Mouse (Mus musculus): ENCODE data around the gene Cadm1. TPM values are rescaled to one million over a fixed set of nuclear protein-coding genes. Genes with fewer than 3 reads are reported as not detected.

The Cadm1 gene
- polyA plus RNA-seq, 1 experiment from 2014 or later, result 155 TPM

- H3K27ac ChIP-seq (replicated peaks), result no peak overlapping the region
- H3K4me1 ChIP-seq (replicated peaks), result peaks cover 71% of the 10 kb centered on the region
- H3K9ac ChIP-seq, result no peak overlapping the region
- H3K4me2 ChIP-seq, result no peak overlapping the region
- no peaks in the 10 kb centered on the region for H3K36me3 ChIP-seq
- no peak overlapping the region for H3K4me3 ChIP-seq
- no peaks in the 10 kb centered on the region for H3K9me3 ChIP-seq
- no peaks in the 10 kb centered on the region for H3K27me3 ChIP-seq
- WGBS, result 61% methylated on average over 4 of the region's 4 CpGs
- ATAC-seq (ENCODE audit: low read depth), result no peak
Measured at GRCm38 (mm10) chr9:47616391-47616790, 86.4 kb downstream of the Cadm1 start.

- no peak overlapping the region for H3K4me3 ChIP-seq
- ATAC-seq (ENCODE audit: low read depth), result no peak
- H3K4me2 ChIP-seq, result no peak overlapping the region
- WGBS, result 73% methylated on average over 8 of the region's 8 CpGs
- H3K4me1 ChIP-seq (replicated peaks), result peaks cover 82% of the 10 kb centered on the region
- H3K9ac ChIP-seq, result no peak overlapping the region
- no peaks in the 10 kb centered on the region for H3K27me3 ChIP-seq
- H3K36me3 ChIP-seq, result no peaks in the 10 kb centered on the region
- H3K27ac ChIP-seq (replicated peaks), result no peak overlapping the region
- no peaks in the 10 kb centered on the region for H3K9me3 ChIP-seq
Measured at GRCm38 (mm10) chr9:47619501-47620029, 89.6 kb downstream of the Cadm1 start.

- no peak overlapping the region for H3K9ac ChIP-seq
- H3K27ac ChIP-seq (replicated peaks), result peak overlapping the region; percentile 23; the same call in 1 of the 2 replicates
- H3K9me3 ChIP-seq, result no peaks in the 10 kb centered on the region
- WGBS, result 35% methylated on average over 12 of the region's 12 CpGs
- no peak for ATAC-seq (ENCODE audit: low read depth)
- no peak overlapping the region for H3K4me2 ChIP-seq
- H3K27me3 ChIP-seq, result no peaks in the 10 kb centered on the region
- no peaks in the 10 kb centered on the region for H3K36me3 ChIP-seq
- peaks cover 58% of the 10 kb centered on the region for H3K4me1 ChIP-seq (replicated peaks)
- no peak overlapping the region for H3K4me3 ChIP-seq
Measured at GRCm38 (mm10) chr9:47623447-47624445, 93.8 kb downstream of the Cadm1 start.

GRCm38 (mm10) chr9:47624565-47625520 is 94.9 kb downstream of the Cadm1 start:
- Histone ChIP-seq H3K27ac (replicated peaks) (0 out of 2 replicates have a peak overlapping the region, but pooled peaks have one; percentile 14), H3K4me1 (replicated peaks) (peaks cover 52% of the 10 kb centered on the region), H3K4me3 (no peak overlapping the region), H3K27me3 (no peaks in the 10 kb centered on the region), H3K4me2 (no peak overlapping the region), H3K36me3 (no peaks in the 10 kb centered on the region), H3K9ac (no peak overlapping the region), H3K9me3 (no peaks in the 10 kb centered on the region)
- 79% methylated on average over 17 of the region's 17 CpGs for WGBS
- peak; percentile 76 for ATAC-seq (ENCODE audit: low read depth)

GRCm38 (mm10) chr9:47625621-47626210 is 95.7 kb downstream of the Cadm1 start:
- Histone ChIP-seq H3K4me2 (no peak overlapping the region), H3K4me3 (no peak overlapping the region), H3K27ac (replicated peaks) (no peak overlapping the region), H3K36me3 (no peaks in the 10 kb centered on the region), H3K9me3 (no peaks in the 10 kb centered on the region), H3K27me3 (no peaks in the 10 kb centered on the region), H3K9ac (no peak overlapping the region), H3K4me1 (replicated peaks) (peaks cover 52% of the 10 kb centered on the region)
- 85% methylated on average over 7 of the region's 7 CpGs for WGBS
- ATAC-seq (ENCODE audit: low read depth), result no peak

GRCm38 (mm10) chr9:47627966-47628365 is 98.0 kb downstream of the Cadm1 start:
- Histone ChIP-seq H3K4me1 (replicated peaks) (peaks cover 37% of the 10 kb centered on the region), H3K4me3 (no peak overlapping the region), H3K27ac (replicated peaks) (no peak overlapping the region), H3K27me3 (no peaks in the 10 kb centered on the region), H3K9me3 (no peaks in the 10 kb centered on the region), H3K36me3 (no peaks in the 10 kb centered on the region), H3K4me2 (no peak overlapping the region), H3K9ac (no peak overlapping the region)
- 96% methylated on average over 2 of the region's 2 CpGs for WGBS
- no peak for ATAC-seq (ENCODE audit: low read depth)

GRCm38 (mm10) chr9:47628550-47628949 is 98.6 kb downstream of the Cadm1 start:
- H3K4me1 ChIP-seq (replicated peaks), result peaks cover 31% of the 10 kb centered on the region
- ATAC-seq (ENCODE audit: low read depth), result no peak
- no peaks in the 10 kb centered on the region for H3K36me3 ChIP-seq
- 96% methylated on average over 1 of the region's 1 CpGs for WGBS
- no peaks in the 10 kb centered on the region for H3K27me3 ChIP-seq
- H3K4me2 ChIP-seq, result no peak overlapping the region
- H3K4me3 ChIP-seq, result no peak overlapping the region
- H3K9me3 ChIP-seq, result no peaks in the 10 kb centered on the region
- H3K9ac ChIP-seq, result no peak overlapping the region
- H3K27ac ChIP-seq (replicated peaks), result no peak overlapping the region

GRCm38 (mm10) chr9:47634695-47635094 is 104.7 kb downstream of the Cadm1 start:
- peaks cover 21% of the 10 kb centered on the region for H3K4me1 ChIP-seq (replicated peaks)
- H3K9me3 ChIP-seq, result no peaks in the 10 kb centered on the region
- ATAC-seq (ENCODE audit: low read depth), result no peak
- no peak overlapping the region for H3K4me3 ChIP-seq
- no peaks in the 10 kb centered on the region for H3K36me3 ChIP-seq
- H3K27ac ChIP-seq (replicated peaks), result no peak overlapping the region
- H3K27me3 ChIP-seq, result no peaks in the 10 kb centered on the region
- no peak overlapping the region for H3K9ac ChIP-seq
- 86% methylated on average over 3 of the region's 3 CpGs for WGBS
- H3K4me2 ChIP-seq, result no peak overlapping the region

GRCm38 (mm10) chr9:47642663-47643062 is 112.7 kb downstream of the Cadm1 start:
- 62% methylated on average over 4 of the region's 4 CpGs for WGBS

GRCm38 (mm10) chr9:47645056-47645455 is 115.1 kb downstream of the Cadm1 start:
- Histone ChIP-seq H3K9me3 (no peaks in the 10 kb centered on the region), H3K27ac (replicated peaks) (no peak overlapping the region), H3K4me2 (no peak overlapping the region), H3K27me3 (no peaks in the 10 kb centered on the region), H3K9ac (no peak overlapping the region), H3K36me3 (no peaks in the 10 kb centered on the region), H3K4me1 (replicated peaks) (peaks cover 25% of the 10 kb centered on the region), H3K4me3 (no peak overlapping the region)
- no peak for ATAC-seq (ENCODE audit: low read depth)
- 83% methylated on average over 2 of the region's 2 CpGs for WGBS

More at GRCm38 (mm10) chr9:47642663-47643062, 112.7 kb downstream of the Cadm1 start:
- Histone ChIP-seq H3K9me3 (no peaks in the 10 kb centered on the region), H3K27me3 (no peaks in the 10 kb centered on the region), H3K36me3 (no peaks in the 10 kb centered on the region), H3K9ac (no peak overlapping the region), H3K4me3 (no peak overlapping the region), H3K4me2 (no peak overlapping the region), H3K27ac (replicated peaks) (no peak overlapping the region), H3K4me1 (replicated peaks) (peaks cover 28% of the 10 kb centered on the region)
- no peak for ATAC-seq (ENCODE audit: low read depth)

GRCm38 (mm10) chr9:47651431-47651830 is 121.5 kb downstream of the Cadm1 start:
- Histone ChIP-seq H3K4me3 (no peak overlapping the region), H3K4me1 (replicated peaks) (peaks cover 27% of the 10 kb centered on the region), H3K27ac (replicated peaks) (no peak overlapping the region), H3K36me3 (no peaks in the 10 kb centered on the region), H3K9me3 (no peaks in the 10 kb centered on the region), H3K27me3 (no peaks in the 10 kb centered on the region), H3K9ac (no peak overlapping the region), H3K4me2 (no peak overlapping the region)
- no peak for ATAC-seq (ENCODE audit: low read depth)
- WGBS, result 84% methylated on average over 11 of the region's 11 CpGs
